Mouse (Mus musculus) neural tube, embryonic 15.5 days (tissue): ENCODE measurements around the gene Rnd2. TPM values are rescaled to one million over a fixed set of nuclear protein-coding genes. Genes with fewer than 3 reads are reported as not detected.
A peak's percentile ranks its signal among the peaks of the same experiment; 100 is the strongest.
"Not testable (repeated sequence)": the region's sequence is repeated elsewhere in the genome, so short reads cannot be mapped to it uniquely, and the experiment has no call there.

Experiments
- ATAC-seq: fragments of 200-750 bp; cut with Nextera tagmentation; 2 replicates; pipeline ENCODE4 v1.8.0; 2017; ENCODE audit warnings: mild to moderate bottlenecking, moderate TSS enrichment, moderate library complexity; ENCODE audit not compliant: low FRiP score
- H3K27ac ChIP-seq: fragments of 300-500 bp; sonication (generic); replicated peaks from 2 replicates; pipeline ENCODE4 v1.5.1; 2015; ENCODE audit warnings: mild to moderate bottlenecking, inconsistent platforms
- H3K27me3 ChIP-seq: fragments of 300-500 bp; sonication (generic); replicated peaks from 2 replicates; pipeline ENCODE4 v1.6.1; 2015; ENCODE audit warnings: inconsistent platforms
- H3K36me3 ChIP-seq: fragments of 300-500 bp; sonication (generic); 2 replicates; pipeline ENCODE4 v1.6.1; 2015; ENCODE audit warnings: inconsistent platforms
- H3K4me1 ChIP-seq: fragments of 300-500 bp; sonication (generic); 2 replicates; pipeline ENCODE4 v1.6.1; 2015; ENCODE audit warnings: inconsistent platforms
- H3K4me2 ChIP-seq: fragments of 300-500 bp; sonication (generic); 2 replicates; pipeline ENCODE4 v1.6.1; 2015; ENCODE audit warnings: inconsistent platforms, mild to moderate bottlenecking, moderate library complexity
- H3K4me3 ChIP-seq: fragments of 300-500 bp; sonication (generic); replicated peaks from 2 replicates; pipeline ENCODE4 v1.5.1; 2015; ENCODE audit warnings: mild to moderate bottlenecking, inconsistent platforms
- H3K9ac ChIP-seq: fragments of 300-500 bp; sonication (generic); replicated peaks from 2 replicates; pipeline ENCODE4 v1.6.1; 2015; ENCODE audit warnings: mild to moderate bottlenecking, inconsistent platforms
- H3K9me3 ChIP-seq: fragments of 300-500 bp; sonication (generic); replicated peaks from 2 replicates; pipeline ENCODE4 v1.6.1; 2016; ENCODE audit warnings: inconsistent platforms
- WGBS: fragments of 180-500 bp; shearing (Covaris S2); methylation state at CpG from one replicate; pipeline ENCODE4 v1.1.7; 2015; ENCODE audit warnings: mixed read lengths; 5-methylcytosine and 5-hydroxymethylcytosine counted together
- polyA plus RNA-seq: library from polyadenylated mRNA; unstranded; fragments of >200 nt; fragmentation: Nextera tagmentation; extraction: Ambion mirVana; gene quantifications from 2 replicates; pipeline ENCODE4 v1.2.1, GENCODE M21; 2015

The Rnd2 gene
- polyA plus RNA-seq, 1 experiment from 2014 or later = 71.7 TPM

- no peak for ATAC-seq
- peaks cover 17% of the 10 kb centered on the region for H3K36me3 ChIP-seq
- H3K4me3 ChIP-seq = peak overlapping the region; percentile 25; the same call in 1 of the 2 replicates
- WGBS = 84% methylated on average over 4 of the region's 4 CpGs
- no peak overlapping the region for H3K9ac ChIP-seq
- H3K27me3 ChIP-seq = no peaks in the 10 kb centered on the region
- H3K4me2 ChIP-seq = peak overlapping the region; percentile 25
- H3K9me3 ChIP-seq = no peaks in the 10 kb centered on the region
- no peak overlapping the region for H3K27ac ChIP-seq
- peaks cover 11% of the 10 kb centered on the region for H3K4me1 ChIP-seq
Measured at GRCm38 (mm10) chr11:101448899-101449298, 15.9 kb upstream of the Rnd2 start.

GRCm38 (mm10) chr11:101449596-101449995, 15.2 kb upstream of the Rnd2 start:
- H3K9me3 ChIP-seq, H3K27ac ChIP-seq, H3K4me3 ChIP-seq, H3K9ac ChIP-seq, H3K4me2 ChIP-seq, ATAC-seq, H3K4me1 ChIP-seq, H3K36me3 ChIP-seq, H3K27me3 ChIP-seq: not testable (repeated sequence)
- WGBS = 81% methylated on average over 4 of the region's 4 CpGs

GRCm38 (mm10) chr11:101450394-101450793, 14.4 kb upstream of the Rnd2 start:
- Histone ChIP-seq H3K27me3 (no peaks in the 10 kb centered on the region), H3K36me3 (peaks cover 4% of the 10 kb centered on the region), H3K4me1 (no peaks in the 10 kb centered on the region), H3K9ac (no peak overlapping the region), H3K4me2 (no peak overlapping the region), H3K27ac (no peak overlapping the region), H3K9me3 (no peaks in the 10 kb centered on the region), H3K4me3 (no peak overlapping the region)
- ATAC-seq = no peak
- WGBS = 88% methylated on average over 3 of the region's 3 CpGs

- ATAC-seq = no peak
- no peaks in the 10 kb centered on the region for H3K4me1 ChIP-seq
- no peaks in the 10 kb centered on the region for H3K36me3 ChIP-seq
- no peak overlapping the region for H3K4me2 ChIP-seq
- WGBS = 88% methylated on average over 10 of the region's 10 CpGs
- no peaks in the 10 kb centered on the region for H3K27me3 ChIP-seq
- no peaks in the 10 kb centered on the region for H3K9me3 ChIP-seq
- no peak overlapping the region for H3K9ac ChIP-seq
- no peak overlapping the region for H3K4me3 ChIP-seq
- no peak overlapping the region for H3K27ac ChIP-seq
Measured at GRCm38 (mm10) chr11:101451536-101451935, 13.3 kb upstream of the Rnd2 start.

GRCm38 (mm10) chr11:101452093-101452774, 12.6 kb upstream of the Rnd2 start:
- Histone ChIP-seq H3K36me3 (peaks cover 5% of the 10 kb centered on the region), H3K9ac (no peak overlapping the region), H3K4me1 (no peaks in the 10 kb centered on the region), H3K4me2 (no peak overlapping the region), H3K27ac (no peak overlapping the region), H3K9me3 (no peaks in the 10 kb centered on the region), H3K27me3 (no peaks in the 10 kb centered on the region), H3K4me3 (no peak overlapping the region)
- no peak for ATAC-seq
- WGBS = 72% methylated on average over 10 of the region's 10 CpGs

GRCm38 (mm10) chr11:101454702-101455101, 10.1 kb upstream of the Rnd2 start:
- no peak overlapping the region for H3K4me2 ChIP-seq
- 43% methylated on average over 6 of the region's 6 CpGs for WGBS
- no peaks in the 10 kb centered on the region for H3K27me3 ChIP-seq
- H3K4me3 ChIP-seq = no peak overlapping the region
- ATAC-seq = no peak
- no peak overlapping the region for H3K9ac ChIP-seq
- peaks cover 28% of the 10 kb centered on the region for H3K36me3 ChIP-seq
- no peaks in the 10 kb centered on the region for H3K4me1 ChIP-seq
- no peaks in the 10 kb centered on the region for H3K9me3 ChIP-seq
- H3K27ac ChIP-seq = no peak overlapping the region

GRCm38 (mm10) chr11:101455627-101456026, 9.2 kb upstream of the Rnd2 start:
- WGBS = 92% methylated on average over 7 of the region's 7 CpGs
- no peak for ATAC-seq
- Histone ChIP-seq H3K9me3 (no peaks in the 10 kb centered on the region), H3K4me1 (no peaks in the 10 kb centered on the region), H3K4me2 (no peak overlapping the region), H3K27ac (no peak overlapping the region), H3K36me3 (peaks cover 37% of the 10 kb centered on the region), H3K9ac (no peak overlapping the region), H3K4me3 (no peak overlapping the region), H3K27me3 (no peaks in the 10 kb centered on the region)

GRCm38 (mm10) chr11:101457631-101458030, 7.2 kb upstream of the Rnd2 start:
- no peak overlapping the region for H3K9ac ChIP-seq
- H3K9me3 ChIP-seq = no peaks in the 10 kb centered on the region
- H3K27ac ChIP-seq = no peak overlapping the region
- peaks cover 6% of the 10 kb centered on the region for H3K4me1 ChIP-seq
- no peaks in the 10 kb centered on the region for H3K27me3 ChIP-seq
- H3K4me2 ChIP-seq = no peak overlapping the region
- peaks cover 56% of the 10 kb centered on the region for H3K36me3 ChIP-seq
- WGBS = 88% methylated on average over 9 of the region's 9 CpGs
- no peak overlapping the region for H3K4me3 ChIP-seq
- ATAC-seq = no peak

- Histone ChIP-seq H3K27ac (no peak overlapping the region), H3K27me3 (no peaks in the 10 kb centered on the region), H3K9me3 (no peaks in the 10 kb centered on the region), H3K4me1 (peaks cover 11% of the 10 kb centered on the region), H3K36me3 (peaks cover 59% of the 10 kb centered on the region), H3K4me3 (no peak overlapping the region), H3K4me2 (no peak overlapping the region), H3K9ac (no peak overlapping the region)
- 85% methylated on average over 12 of the region's 12 CpGs for WGBS
- no peak for ATAC-seq
Measured at GRCm38 (mm10) chr11:101458217-101458616, 6.6 kb upstream of the Rnd2 start.

- Histone ChIP-seq H3K4me1 (peaks cover 26% of the 10 kb centered on the region), H3K4me3 (no peak overlapping the region), H3K4me2 (no peak overlapping the region), H3K36me3 (peaks cover 59% of the 10 kb centered on the region), H3K9me3 (no peaks in the 10 kb centered on the region), H3K27me3 (no peaks in the 10 kb centered on the region), H3K9ac (no peak overlapping the region), H3K27ac (no peak overlapping the region)
- 48% methylated on average over 6 of the region's 6 CpGs for WGBS
- ATAC-seq = no peak
Measured at GRCm38 (mm10) chr11:101459716-101460115, 5.1 kb upstream of the Rnd2 start.

GRCm38 (mm10) chr11:101460321-101460720, 4.5 kb upstream of the Rnd2 start:
- H3K4me1 ChIP-seq = peaks cover 30% of the 10 kb centered on the region
- H3K4me2 ChIP-seq = no peak overlapping the region
- ATAC-seq = no peak
- H3K9me3 ChIP-seq = no peaks in the 10 kb centered on the region
- H3K27ac ChIP-seq = no peak overlapping the region
- H3K9ac ChIP-seq = no peak overlapping the region
- peaks cover 59% of the 10 kb centered on the region for H3K36me3 ChIP-seq
- 90% methylated on average over 15 of the region's 15 CpGs for WGBS
- H3K27me3 ChIP-seq = no peaks in the 10 kb centered on the region
- H3K4me3 ChIP-seq = no peak overlapping the region

- 63% methylated on average over 14 of the region's 14 CpGs for WGBS
- H3K27ac ChIP-seq = no peak overlapping the region
Measured at GRCm38 (mm10) chr11:101462141-101462540, 2.7 kb upstream of the Rnd2 start.

More at GRCm38 (mm10) chr11:101462141-101462540, 2.7 kb upstream of the Rnd2 start:
- H3K4me3 ChIP-seq = no peak overlapping the region
- H3K9ac ChIP-seq = no peak overlapping the region
- no peaks in the 10 kb centered on the region for H3K27me3 ChIP-seq
- ATAC-seq = no peak
- no peak overlapping the region for H3K4me2 ChIP-seq
- no peaks in the 10 kb centered on the region for H3K9me3 ChIP-seq
- peaks cover 41% of the 10 kb centered on the region for H3K4me1 ChIP-seq
- peaks cover 55% of the 10 kb centered on the region for H3K36me3 ChIP-seq
